Mouse (Mus musculus): ENCODE measurements around the gene Abcb1a. TPM values are rescaled to one million over a fixed set of nuclear protein-coding genes. Genes with fewer than 3 reads are reported as not detected.

Gene Abcb1a
- polyA plus RNA-seq, 1 experiment from 2014 or later, result 0.49 TPM

DNA sequence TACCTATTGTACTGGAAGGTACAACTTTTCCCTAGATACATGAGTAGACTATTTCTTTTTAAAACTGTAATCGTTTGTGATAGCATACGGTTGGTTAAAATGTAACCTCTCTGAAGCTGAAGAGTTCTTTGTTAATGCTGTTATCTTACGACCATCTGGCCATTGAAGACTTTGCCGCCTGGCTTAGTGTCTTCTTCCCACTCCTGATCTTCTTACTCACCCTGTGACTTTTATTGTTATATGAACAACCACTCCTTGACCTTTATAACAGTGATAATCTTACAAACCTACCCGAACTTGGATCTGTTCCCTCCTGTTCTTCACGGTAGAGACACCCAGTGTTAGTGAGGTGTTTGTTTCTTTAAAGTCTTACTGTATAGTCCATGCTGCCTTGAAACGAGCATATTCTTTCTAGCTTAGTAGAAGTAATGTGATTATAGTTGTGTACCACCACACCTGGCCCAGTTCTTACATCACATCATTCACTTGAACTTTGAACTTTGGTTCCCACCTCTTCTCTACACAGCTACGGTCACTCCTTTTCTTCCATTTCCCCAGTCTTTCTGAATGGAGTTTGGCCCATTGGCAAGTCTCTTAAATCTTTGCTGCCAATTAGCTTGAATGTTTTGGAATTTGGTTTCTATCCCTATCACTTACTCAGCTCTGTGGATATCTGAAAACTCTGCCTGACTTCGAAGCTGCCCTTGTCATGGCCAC lies 8.0 kb downstream of the Abcb1a start:
- no peak overlapping the region for H3K27ac ChIP-seq
- H3K9ac ChIP-seq (replicated peaks), result no peak overlapping the region
- no peak for ATAC-seq (ENCODE audit: insufficient number of reproducible peaks, insufficient read depth, low FRiP score, low TSS enrichment, low read depth)
- H3K4me2 ChIP-seq, result no peak overlapping the region
- H3K27me3 ChIP-seq, result no peaks in the 10 kb centered on the region
- no peaks in the 10 kb centered on the region for H3K9me3 ChIP-seq
- no peaks in the 10 kb centered on the region for H3K4me1 ChIP-seq (replicated peaks)
- no peaks in the 10 kb centered on the region for H3K36me3 ChIP-seq
- WGBS, result 84% methylated on average over 9 of the region's 9 CpGs
- H3K4me3 ChIP-seq (replicated peaks), result no peak overlapping the region

DNA sequence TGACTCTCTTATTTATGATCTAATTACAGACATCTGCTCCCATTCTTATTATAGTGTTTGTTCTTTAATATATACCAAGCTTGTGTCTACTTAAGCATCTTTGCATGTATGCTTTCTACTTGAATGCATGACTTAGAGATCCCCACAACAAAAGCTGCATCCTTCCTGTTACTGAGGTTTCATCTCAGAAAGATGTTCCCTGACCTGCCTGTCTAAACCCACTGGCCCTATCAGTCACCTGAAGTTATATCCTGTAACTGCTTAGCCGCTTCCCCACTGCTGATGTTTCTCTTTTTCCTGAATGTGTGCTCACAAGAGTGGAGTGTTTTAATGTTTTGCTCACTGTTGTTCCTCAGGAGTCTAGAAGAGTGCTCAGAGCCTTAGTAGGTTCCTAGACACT lies 9.7 kb downstream of the Abcb1a start:
- no peaks in the 10 kb centered on the region for H3K9me3 ChIP-seq
- no peaks in the 10 kb centered on the region for H3K36me3 ChIP-seq
- no peak overlapping the region for H3K4me2 ChIP-seq
- no peak overlapping the region for H3K9ac ChIP-seq (replicated peaks)
- no peaks in the 10 kb centered on the region for H3K27me3 ChIP-seq
- no peak overlapping the region for H3K4me3 ChIP-seq (replicated peaks)
- no peak for ATAC-seq (ENCODE audit: insufficient number of reproducible peaks, insufficient read depth, low FRiP score, low TSS enrichment, low read depth)
- no peak overlapping the region for H3K27ac ChIP-seq
- WGBS, result 83% methylated on average over 1 of the region's 1 CpGs
- H3K4me1 ChIP-seq (replicated peaks), result no peaks in the 10 kb centered on the region

DNA sequence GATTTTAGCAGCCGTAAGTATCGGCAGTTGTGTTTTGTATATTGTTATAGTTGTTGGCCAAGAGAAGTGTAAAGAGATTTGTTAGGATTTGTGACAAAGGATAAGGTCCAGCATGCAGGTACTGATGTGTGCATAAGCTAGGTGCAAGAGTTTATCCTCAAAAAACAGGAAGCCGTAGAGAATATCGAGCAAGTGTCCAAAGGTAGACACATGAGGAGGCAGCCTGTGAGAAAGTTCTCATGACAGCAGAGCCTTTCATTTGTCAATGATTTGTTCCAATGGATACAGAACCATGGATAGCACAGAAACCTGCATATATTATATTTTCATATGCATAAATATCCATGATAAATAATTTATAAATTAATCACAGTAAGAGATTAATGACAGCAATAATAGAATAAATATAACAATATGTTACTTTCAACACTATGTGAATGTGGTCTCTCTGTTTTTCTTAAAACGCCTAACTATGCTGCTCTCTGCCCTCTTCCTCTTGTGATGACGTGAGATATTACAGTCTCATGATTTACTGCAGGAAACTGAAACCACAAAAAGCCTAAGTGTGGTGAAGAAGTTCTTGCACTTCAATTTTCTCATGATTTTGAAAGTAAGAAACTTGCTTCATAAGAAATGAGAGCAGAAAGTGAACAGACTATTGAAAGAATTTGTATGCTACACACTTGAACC lies 15.5 kb downstream of the Abcb1a start:
- H3K36me3 ChIP-seq, result no peaks in the 10 kb centered on the region
- no peak overlapping the region for H3K27ac ChIP-seq
- ATAC-seq (ENCODE audit: insufficient number of reproducible peaks, insufficient read depth, low FRiP score, low TSS enrichment, low read depth), result no peak
- H3K4me2 ChIP-seq, result no peak overlapping the region
- H3K4me1 ChIP-seq (replicated peaks), result no peaks in the 10 kb centered on the region
- H3K4me3 ChIP-seq (replicated peaks), result no peak overlapping the region
- 84% methylated on average over 6 of the region's 6 CpGs for WGBS
- H3K27me3 ChIP-seq, result no peaks in the 10 kb centered on the region
- H3K9ac ChIP-seq (replicated peaks), result no peak overlapping the region
- no peaks in the 10 kb centered on the region for H3K9me3 ChIP-seq

- H3K36me3 ChIP-seq, result no peaks in the 10 kb centered on the region
- 74% methylated on average over 1 of the region's 1 CpGs for WGBS
- no peak overlapping the region for H3K4me3 ChIP-seq (replicated peaks)
- H3K4me2 ChIP-seq, result no peak overlapping the region
- no peak overlapping the region for H3K27ac ChIP-seq
- H3K9ac ChIP-seq (replicated peaks), result no peak overlapping the region
- H3K4me1 ChIP-seq (replicated peaks), result no peaks in the 10 kb centered on the region
- H3K9me3 ChIP-seq, result no peaks in the 10 kb centered on the region
- no peak for ATAC-seq (ENCODE audit: insufficient number of reproducible peaks, insufficient read depth, low FRiP score, low TSS enrichment, low read depth)
- H3K27me3 ChIP-seq, result no peaks in the 10 kb centered on the region
These were observed 16.0 kb downstream of the Abcb1a start for GRCm38 (mm10) chr5:8675952-8676262.

DNA sequence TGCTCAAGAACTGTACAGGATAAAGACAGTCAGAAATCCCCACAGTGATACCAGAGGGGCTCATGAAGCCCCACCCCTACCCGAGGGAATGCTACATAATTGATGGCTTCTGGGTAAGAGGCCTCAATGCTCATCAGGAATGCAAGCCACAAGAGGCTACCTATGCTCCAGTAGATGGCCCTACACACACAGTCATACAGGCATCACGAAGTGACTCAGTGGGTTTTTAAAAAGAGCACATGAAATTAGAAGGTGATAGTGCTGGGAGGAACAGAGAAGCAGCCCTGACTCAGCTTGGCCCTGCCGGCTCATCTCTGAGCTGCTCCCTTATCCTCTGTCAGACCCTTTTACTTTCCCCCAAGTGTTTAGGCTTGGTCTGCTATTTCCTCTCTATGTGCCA lies 21.3 kb downstream of the Abcb1a start:
- H3K4me2 ChIP-seq, result no peak overlapping the region
- H3K27ac ChIP-seq, result no peak overlapping the region
- H3K9me3 ChIP-seq, result no peaks in the 10 kb centered on the region
- no peaks in the 10 kb centered on the region for H3K27me3 ChIP-seq
- no peak overlapping the region for H3K4me3 ChIP-seq (replicated peaks)
- ATAC-seq (ENCODE audit: insufficient number of reproducible peaks, insufficient read depth, low FRiP score, low TSS enrichment, low read depth), result no peak
- H3K9ac ChIP-seq (replicated peaks), result no peak overlapping the region
- WGBS, result 55% methylated on average over 3 of the region's 3 CpGs
- no peaks in the 10 kb centered on the region for H3K4me1 ChIP-seq (replicated peaks)
- no peaks in the 10 kb centered on the region for H3K36me3 ChIP-seq

DNA sequence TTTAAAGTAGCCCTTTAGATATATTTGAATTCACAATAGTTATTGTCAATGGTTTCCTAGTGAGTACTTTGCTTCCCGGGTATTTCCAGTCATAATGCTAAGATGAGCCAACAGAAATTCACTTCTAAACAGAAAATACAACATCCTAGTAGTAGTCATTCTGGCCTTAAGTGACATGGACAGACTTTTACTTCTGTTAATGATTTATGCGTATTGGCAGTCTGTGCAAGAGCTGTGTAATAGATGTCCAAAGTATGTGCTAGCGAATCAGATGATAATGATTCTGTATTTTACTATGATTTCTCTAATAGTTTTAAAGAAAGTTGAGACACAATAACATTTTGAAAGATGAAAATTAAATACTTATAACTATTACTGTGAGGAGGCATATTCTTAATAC lies 23.8 kb downstream of the Abcb1a start:
- 90% methylated on average over 3 of the region's 3 CpGs for WGBS
- Histone ChIP-seq H3K36me3 (no peaks in the 10 kb centered on the region), H3K9me3 (no peaks in the 10 kb centered on the region), H3K4me1 (replicated peaks) (no peaks in the 10 kb centered on the region), H3K4me3 (replicated peaks) (no peak overlapping the region), H3K27ac (no peak overlapping the region), H3K27me3 (no peaks in the 10 kb centered on the region), H3K4me2 (no peak overlapping the region), H3K9ac (replicated peaks) (no peak overlapping the region)
- ATAC-seq (ENCODE audit: insufficient number of reproducible peaks, insufficient read depth, low FRiP score, low TSS enrichment, low read depth), result no peak

- WGBS, result 80% methylated on average over 2 of the region's 2 CpGs
- Histone ChIP-seq H3K27ac (no peak overlapping the region), H3K4me3 (replicated peaks) (no peak overlapping the region), H3K9me3 (no peaks in the 10 kb centered on the region), H3K4me2 (no peak overlapping the region), H3K36me3 (no peaks in the 10 kb centered on the region), H3K4me1 (replicated peaks) (no peaks in the 10 kb centered on the region), H3K9ac (replicated peaks) (no peak overlapping the region), H3K27me3 (no peaks in the 10 kb centered on the region)
- no peak for ATAC-seq (ENCODE audit: insufficient number of reproducible peaks, insufficient read depth, low FRiP score, low TSS enrichment, low read depth)
These were observed 26.2 kb downstream of the Abcb1a start for GRCm38 (mm10) chr5:8686071-8686470.

GRCm38 (mm10) chr5:8687550-8687949 lies 27.7 kb downstream of the Abcb1a start:
- peaks cover 4% of the 10 kb centered on the region; the same call in 1 of the 2 replicates for H3K4me1 ChIP-seq (replicated peaks)
- ATAC-seq (ENCODE audit: insufficient number of reproducible peaks, insufficient read depth, low FRiP score, low TSS enrichment, low read depth), result no peak
- WGBS, result 76% methylated on average over 5 of the region's 5 CpGs
- no peak overlapping the region for H3K4me2 ChIP-seq
- no peaks in the 10 kb centered on the region for H3K9me3 ChIP-seq
- no peak overlapping the region for H3K4me3 ChIP-seq (replicated peaks)
- H3K9ac ChIP-seq (replicated peaks), result no peak overlapping the region
- H3K36me3 ChIP-seq, result no peaks in the 10 kb centered on the region
- H3K27me3 ChIP-seq, result no peaks in the 10 kb centered on the region
- no peak overlapping the region for H3K27ac ChIP-seq

DNA sequence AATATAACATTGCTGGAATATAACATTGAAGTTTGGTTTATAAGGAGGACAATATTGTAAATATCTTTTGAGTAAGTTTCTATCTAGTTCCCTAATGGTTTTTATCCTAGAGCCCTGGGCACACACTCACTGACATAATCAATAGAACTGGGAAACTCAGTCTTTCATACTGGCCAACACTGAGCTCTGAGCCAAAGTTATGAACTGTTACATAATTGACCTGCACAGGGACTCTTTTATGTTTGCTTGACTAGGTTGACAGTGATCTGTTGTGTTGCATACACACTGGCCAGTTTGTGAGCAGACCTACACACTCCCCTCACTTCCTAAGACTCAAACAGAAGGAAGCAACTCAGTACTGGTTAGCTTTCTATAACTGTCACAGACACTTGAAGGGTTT lies 56.2 kb downstream of the Abcb1a start:
- no peaks in the 10 kb centered on the region for H3K36me3 ChIP-seq
- H3K9me3 ChIP-seq, result no peaks in the 10 kb centered on the region
- no peak overlapping the region for H3K27ac ChIP-seq
- no peak overlapping the region for H3K4me3 ChIP-seq (replicated peaks)
- no peak overlapping the region for H3K4me2 ChIP-seq
- H3K27me3 ChIP-seq, result no peaks in the 10 kb centered on the region
- H3K9ac ChIP-seq (replicated peaks), result no peak overlapping the region
- H3K4me1 ChIP-seq (replicated peaks), result no peaks in the 10 kb centered on the region
- ATAC-seq (ENCODE audit: insufficient number of reproducible peaks, insufficient read depth, low FRiP score, low TSS enrichment, low read depth), result no peak

DNA sequence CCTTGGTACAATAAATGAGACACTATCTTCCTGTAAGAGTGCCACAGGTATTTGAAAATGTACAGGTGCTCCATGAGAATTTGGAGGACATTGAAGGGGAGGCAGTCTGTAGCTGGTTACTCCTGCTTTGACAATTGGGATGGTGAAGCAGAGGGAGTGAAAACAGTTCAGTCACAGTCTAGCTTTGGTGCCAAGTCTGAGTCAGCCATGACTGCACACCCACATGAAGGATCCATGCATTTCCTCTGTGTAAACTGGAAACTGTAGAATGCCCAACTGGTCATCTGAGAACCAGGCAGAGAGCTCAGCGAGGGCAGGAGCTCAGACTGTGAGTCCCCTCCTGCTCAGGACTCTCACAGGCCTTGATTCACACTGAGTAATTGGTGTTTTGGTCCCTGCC lies 59.7 kb downstream of the Abcb1a start:
- H3K4me3 ChIP-seq (replicated peaks), result no peak overlapping the region

GRCm38 (mm10) chr5:8722224-8722623 lies 62.3 kb downstream of the Abcb1a start:
- no peaks in the 10 kb centered on the region for H3K27me3 ChIP-seq
- H3K4me2 ChIP-seq, result no peak overlapping the region
- H3K27ac ChIP-seq, result no peak overlapping the region
- no peak for ATAC-seq (ENCODE audit: insufficient number of reproducible peaks, insufficient read depth, low FRiP score, low TSS enrichment, low read depth)
- H3K4me3 ChIP-seq (replicated peaks), result no peak overlapping the region
- H3K9ac ChIP-seq (replicated peaks), result no peak overlapping the region
- H3K36me3 ChIP-seq, result no peaks in the 10 kb centered on the region
- WGBS, result 37% methylated on average over 1 of the region's 1 CpGs
- H3K9me3 ChIP-seq, result no peaks in the 10 kb centered on the region
- no peaks in the 10 kb centered on the region for H3K4me1 ChIP-seq (replicated peaks)

More for the DNA sequence above, 59.7 kb downstream of the Abcb1a start:
- Histone ChIP-seq H3K9ac (replicated peaks) (no peak overlapping the region), H3K4me1 (replicated peaks) (no peaks in the 10 kb centered on the region), H3K9me3 (no peaks in the 10 kb centered on the region), H3K36me3 (no peaks in the 10 kb centered on the region), H3K27ac (no peak overlapping the region), H3K27me3 (no peaks in the 10 kb centered on the region), H3K4me2 (no peak overlapping the region)
- WGBS, result 80% methylated on average over 1 of the region's 1 CpGs
- ATAC-seq (ENCODE audit: insufficient number of reproducible peaks, insufficient read depth, low FRiP score, low TSS enrichment, low read depth), result no peak

GRCm38 (mm10) chr5:8722867-8723266 lies 63.0 kb downstream of the Abcb1a start:
- Histone ChIP-seq H3K27ac (no peak overlapping the region), H3K9ac (replicated peaks) (no peak overlapping the region), H3K4me3 (replicated peaks) (no peak overlapping the region), H3K4me2 (no peak overlapping the region), H3K9me3 (no peaks in the 10 kb centered on the region), H3K4me1 (replicated peaks) (no peaks in the 10 kb centered on the region), H3K27me3 (no peaks in the 10 kb centered on the region), H3K36me3 (no peaks in the 10 kb centered on the region)
- no peak for ATAC-seq (ENCODE audit: insufficient number of reproducible peaks, insufficient read depth, low FRiP score, low TSS enrichment, low read depth)
- 87% methylated on average over 5 of the region's 5 CpGs for WGBS
